Mouse (Mus musculus): ENCODE measurements around the gene Aplp2.

DNA sequence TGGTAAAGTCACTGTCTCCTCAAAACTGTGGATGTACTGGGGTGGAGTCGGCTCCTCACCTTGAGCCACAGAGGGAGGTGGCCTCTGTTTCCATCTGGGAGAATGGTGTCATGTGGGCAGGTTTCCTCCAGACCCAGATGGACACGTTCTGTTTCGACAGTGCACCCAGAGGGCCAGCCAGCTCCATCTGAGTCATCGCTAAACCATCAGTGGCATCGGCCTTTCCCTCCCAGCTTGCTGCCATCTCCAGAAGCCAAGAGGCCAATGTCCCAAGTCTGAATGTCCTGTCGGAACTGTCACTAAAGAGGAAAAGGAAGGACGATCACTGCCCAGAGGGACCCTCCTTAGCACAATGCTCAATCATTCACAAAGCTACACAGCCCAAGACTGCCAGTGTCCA lies 85.5 kb downstream of the Aplp2 start:
- no peak for TF ChIP-seq CTCF (IDR thresholded peaks at IDR 0.05; ENCODE audit: borderline replicate concordance, insufficient read depth, low read depth, low read length)
- no peak for TF ChIP-seq POLR2A (IDR thresholded peaks at IDR 0.05; ENCODE audit: borderline replicate concordance, insufficient read depth, low read length)
